In genomic region chr12:69196444-69197377, GRCm38 (mm10) we compare ENCODE assay signal across 8 mouse cellular contexts. TPM values are rescaled to one million over a fixed set of nuclear protein-coding genes. Genes with fewer than 3 reads are reported as not detected.
DNase-seq lines count a peak whose midpoint lies in the region; ATAC-seq and TF ChIP-seq lines count a peak whose summit lies in the region.

TSS of gene Gm49383 (minus strand) at chr12:69197104.

- peak within 1 kb of the TSS; percentile 83 for H3K9ac ChIP-seq in intestine, postnatal 0 days (ENCODE audit: low read depth, low read length)
- H3K9ac ChIP-seq in limb, embryonic 14.5 days (ENCODE audit: low read depth, low read length, severe bottlenecking) = peak within 1 kb of the TSS; percentile 84
- peak within 1 kb of the TSS; percentile 76 for H3K9ac ChIP-seq in midbrain, embryonic 15.5 days

- peaks cover 50% of the 10 kb centered on the region for H3K36me3 ChIP-seq in embryonic facial prominence, embryonic 10.5 days (replicated peaks)
- H3K36me3 ChIP-seq in intestine, postnatal 0 days (ENCODE audit: control insufficient read depth, insufficient read depth) = peaks cover 12% of the 10 kb centered on the region; the same call in 1 of the 2 replicates
- H3K36me3 ChIP-seq in limb, embryonic 14.5 days (ENCODE audit: control insufficient read depth, insufficient read depth, low read length) = peaks cover 26% of the 10 kb centered on the region
- no peaks in the 10 kb centered on the region for H3K36me3 ChIP-seq in midbrain, embryonic 15.5 days (replicated peaks)
- H3K36me3 ChIP-seq in spleen, adult 2 months (ENCODE audit: control insufficient read depth, insufficient read depth, low read length) = peaks cover 5% of the 10 kb centered on the region

- peak; percentile 85 for DNase-seq in 3134 (ENCODE audit: extremely low read depth, insufficient read length, low spot score)
- DNase-seq in adrenal gland, postnatal 10 days = peak; percentile 82
- DNase-seq in embryonic facial prominence, embryonic 10.5 days (ENCODE audit: low spot score) = peak; percentile 85
- peak; percentile 77 for DNase-seq in limb, embryonic 14.5 days (ENCODE audit: low spot score)
- peak; percentile 28 to 57 for DNase-seq in spleen, adult 2 months (ENCODE audit: low read depth in 1 of 2, low spot score in 2 of 2)

- TF ChIP-seq POLR2A in limb, embryonic 14.5 days (IDR thresholded peaks at IDR 0.05; ENCODE audit: borderline replicate concordance, extremely low read depth, insufficient read depth, insufficient read length) = peak; percentile 50; the same call in 1 of the 2 replicates
- peak; percentile 70 for TF ChIP-seq POLR2A in spleen, adult 2 months (IDR thresholded peaks at IDR 0.05; ENCODE audit: low read depth, low read length)

- under 1% methylated on average over 75 of the region's 75 CpGs for WGBS in embryonic facial prominence, embryonic 10.5 days
- WGBS in intestine, postnatal 0 days = under 1% methylated on average over 75 of the region's 75 CpGs
- under 1% methylated on average over 73 of the region's 75 CpGs for WGBS in limb, embryonic 14.5 days
- WGBS in midbrain, embryonic 15.5 days = under 1% methylated on average over 75 of the region's 75 CpGs
- under 1% methylated on average over 72 of the region's 75 CpGs for WGBS in spleen, adult 2 months

- H3K27ac ChIP-seq in embryonic facial prominence, embryonic 10.5 days (replicated peaks) = peak within 1 kb of the TSS; percentile 91
- H3K27ac ChIP-seq in intestine, postnatal 0 days (ENCODE audit: low read depth, low read length) = peak within 1 kb of the TSS; percentile 89
- H3K27ac ChIP-seq in limb, embryonic 14.5 days (replicated peaks; ENCODE audit: low read depth, low read length) = peak within 1 kb of the TSS; percentile 83
- peak within 1 kb of the TSS; percentile 94 for H3K27ac ChIP-seq in midbrain, embryonic 15.5 days
- H3K27ac ChIP-seq in spleen, adult 2 months (ENCODE audit: insufficient read depth, low read length) = peak within 1 kb of the TSS; percentile 86

- H3K27me3 ChIP-seq in embryonic facial prominence, embryonic 10.5 days (replicated peaks; ENCODE audit: low read depth, poor library complexity, severe bottlenecking) = no peaks in the 10 kb centered on the region
- H3K27me3 ChIP-seq in intestine, postnatal 0 days (replicated peaks; ENCODE audit: control insufficient read depth, insufficient read depth, low read length) = no peaks in the 10 kb centered on the region
- no peaks in the 10 kb centered on the region for H3K27me3 ChIP-seq in limb, embryonic 14.5 days (ENCODE audit: control insufficient read depth, insufficient read depth, low read length)
- no peaks in the 10 kb centered on the region for H3K27me3 ChIP-seq in midbrain, embryonic 15.5 days (replicated peaks)
- H3K27me3 ChIP-seq in spleen, adult 2 months (ENCODE audit: control insufficient read depth, insufficient read depth, low read length) = no peaks in the 10 kb centered on the region

- H3K9me3 ChIP-seq in embryonic facial prominence, embryonic 10.5 days = no peaks in the 10 kb centered on the region
- H3K9me3 ChIP-seq in intestine, postnatal 0 days (ENCODE audit: control insufficient read depth) = no peaks in the 10 kb centered on the region
- H3K9me3 ChIP-seq in limb, embryonic 14.5 days (ENCODE audit: control insufficient read depth, low read length) = no peaks in the 10 kb centered on the region
- H3K9me3 ChIP-seq in midbrain, embryonic 15.5 days = no peaks in the 10 kb centered on the region

- H3K4me3 ChIP-seq in embryonic facial prominence, embryonic 10.5 days = peak within 1 kb of the TSS; percentile 94
- H3K4me3 ChIP-seq in intestine, postnatal 0 days (ENCODE audit: low read depth, low read length) = peak within 1 kb of the TSS; percentile 96
- H3K4me3 ChIP-seq in limb, embryonic 14.5 days (replicated peaks; ENCODE audit: low read length) = peak within 1 kb of the TSS; percentile 95
- peak within 1 kb of the TSS; percentile 89 for H3K4me3 ChIP-seq in midbrain, embryonic 15.5 days
- peak within 1 kb of the TSS; percentile 86 for H3K4me3 ChIP-seq in spleen, adult 2 months (ENCODE audit: extremely low read depth, insufficient read depth, insufficient read length)

- H3K4me2 ChIP-seq in intestine, postnatal 0 days (replicated peaks; ENCODE audit: low read depth) = peak within 1 kb of the TSS; percentile 93
- H3K4me2 ChIP-seq in limb, embryonic 14.5 days (replicated peaks; ENCODE audit: low read depth, low read length, severe bottlenecking) = peak within 1 kb of the TSS; percentile 90
- peak within 1 kb of the TSS; percentile 96 for H3K4me2 ChIP-seq in midbrain, embryonic 15.5 days

- peaks cover 31% of the 10 kb centered on the region for H3K4me1 ChIP-seq in embryonic facial prominence, embryonic 10.5 days
- H3K4me1 ChIP-seq in intestine, postnatal 0 days (replicated peaks; ENCODE audit: control insufficient read depth, insufficient read depth, low read length) = no peaks in the 10 kb centered on the region; the same call in 1 of the 2 replicates
- H3K4me1 ChIP-seq in limb, embryonic 14.5 days (ENCODE audit: control insufficient read depth, insufficient read depth, low read length) = peaks cover 16% of the 10 kb centered on the region
- peaks cover 33% of the 10 kb centered on the region for H3K4me1 ChIP-seq in midbrain, embryonic 15.5 days
- peaks cover 2% of the 10 kb centered on the region; the same call in 1 of the 2 replicates for H3K4me1 ChIP-seq in spleen, adult 2 months (ENCODE audit: control insufficient read depth, insufficient read depth, insufficient read length)

- peak; percentile 82 for ATAC-seq in granulocyte monocyte progenitor cell, adult 5-6 weeks (replicated peaks; ENCODE audit: poor library complexity, severe bottlenecking)
- peak; percentile 59 for ATAC-seq in intestine, postnatal 0 days
- ATAC-seq in limb, embryonic 14.5 days (ENCODE audit: low FRiP score, low read depth) = peak; percentile 77
- peak; percentile 87 for ATAC-seq in midbrain, embryonic 15.5 days (replicated peaks)

- TF ChIP-seq CTCF in intestine, postnatal 0 days (IDR thresholded peaks at IDR 0.05; ENCODE audit: low read depth) = no peak
- TF ChIP-seq CTCF in spleen, adult 2 months (IDR thresholded peaks at IDR 0.05; ENCODE audit: extremely low read depth, insufficient read depth, insufficient read length, insufficient replicate concordance) = no peak

RNA-seq across cellular contexts. Expression of gene Gm49383, which starts in this region (rescaled TPM):
- 1 to 10 TPM; 5.5 to 6.0 TPM for total RNA-seq in adrenal gland, postnatal 10 days (2021)
- polyA plus RNA-seq in embryonic facial prominence, embryonic 10.5 days (2016; fragmentation: Nextera tagmentation; extraction: Ambion mirVana) = 57.7 and 57.9 TPM in 2 replicates
- 4.1 and 5.3 TPM in 2 replicates for total RNA-seq in granulocyte monocyte progenitor cell, adult 5-6 weeks (2014; fragmentation: Nextera tagmentation)
- 27.0 and 31.0 TPM in 2 replicates for total RNA-seq in granulocyte monocyte progenitor cell, adult 5-6 weeks (2017)
- polyA plus RNA-seq in intestine, postnatal 0 days (2015; fragmentation: Nextera tagmentation; extraction: Ambion mirVana) = 9.9 and 10.2 TPM in 2 replicates
- polyA plus RNA-seq in limb, embryonic 14.5 days (2012; rRNA removed) = 7.1 and 7.6 TPM in 2 replicates
- polyA plus RNA-seq in limb, embryonic 14.5 days (2014; fragmentation: Nextera tagmentation; extraction: Ambion mirVana) = 17.8 and 21.8 TPM in 2 replicates
- 12.7 and 14.6 TPM in 2 replicates for polyA plus RNA-seq in midbrain, embryonic 15.5 days (2015; fragmentation: Nextera tagmentation; extraction: Ambion mirVana)
- polyA plus RNA-seq in spleen, adult 2 months (2012; rRNA removed) = 1.8 and 3.1 TPM in 2 replicates

Comparison
In these comparisons a context has a peak if more than half of its experiments do, and no peak if none do; other contexts are left out.
1. Peak in every context shown above with its lines: DNase-seq, ATAC-seq, H3K4me3 ChIP-seq and H3K27ac ChIP-seq.